8 mouse cellular contexts compared by ENCODE assay signal in genomic region chr1:193673236-193673830, GRCm38 (mm10).
DNase-seq lines count a peak whose midpoint lies in the region; ATAC-seq and TF ChIP-seq lines count a peak whose summit lies in the region.

No protein-coding gene starts in this region.

- peak; percentile 70 for TF ChIP-seq CTCF in forebrain, postnatal 0 days (IDR thresholded peaks at IDR 0.05; ENCODE audit: low read depth)

- H3K4me3 ChIP-seq in forebrain, postnatal 0 days (ENCODE audit: low read depth, low read length) = no peak overlapping the region

- peak overlapping the region; percentile 5; the same call in 1 of the 2 replicates for H3K27ac ChIP-seq in forebrain, postnatal 0 days (ENCODE audit: low read depth, low read length)

- peak; percentile 1 for DNase-seq in gastrocnemius, adult 18-20 months (ENCODE audit: low spot score)
- no peak for DNase-seq in gastrocnemius, postnatal 4 days (ENCODE audit: low spot score in 2 of 2)
- DNase-seq in A20 (ENCODE audit: low read depth, low spot score) = peak; percentile 16
- DNase-seq in cerebellum, adult 11 months = peak; percentile 10
- DNase-seq in forebrain, postnatal 0 days = peak; percentile 60
- DNase-seq in kidney, postnatal 25 days = peak; percentile 49 to 69
- DNase-seq in lung, postnatal 36 days = peak; percentile 66
- DNase-seq in thymus, postnatal 4 days = peak; percentile 54

- H3K9ac ChIP-seq in forebrain, postnatal 0 days = no peak overlapping the region

- no peaks in the 10 kb centered on the region for H3K36me3 ChIP-seq in forebrain, postnatal 0 days (ENCODE audit: insufficient read depth)

- 0 out of 2 replicates have a peak, but pooled peaks cover 4% of the 10 kb centered on the region for H3K4me1 ChIP-seq in forebrain, postnatal 0 days (ENCODE audit: insufficient read depth)

- no peak overlapping the region for H3K4me2 ChIP-seq in forebrain, postnatal 0 days (ENCODE audit: low read depth)

- whole genome bisulfite sequencing in forebrain, postnatal 0 days = 34% methylated on average over 3 of the region's 3 CpGs

- peak; percentile 47; the same call in 1 of the 2 replicates for ATAC-seq in forebrain, postnatal 0 days

- no peaks in the 10 kb centered on the region for H3K27me3 ChIP-seq in forebrain, postnatal 0 days (ENCODE audit: insufficient read depth, low read length)

- no peaks in the 10 kb centered on the region for H3K9me3 ChIP-seq in forebrain, postnatal 0 days (ENCODE audit: low read length)

Comparison
In these comparisons a context has a peak if more than half of its experiments do, and no peak if none do; other contexts are left out.
1. DNase-seq: peak in gastrocnemius, adult 18-20 months (single experiment), A20 (single experiment), cerebellum, adult 11 months (single experiment), forebrain, postnatal 0 days (single experiment), kidney, postnatal 25 days (2 of 2), lung, postnatal 36 days (single experiment) and thymus, postnatal 4 days (single experiment); none in gastrocnemius, postnatal 4 days (0 of 2).